Mouse (Mus musculus) layer of hippocampus, adult 9-10 months (tissue): ENCODE results near the gene Nfkbil1.

Experiments
- DNase-seq: peaks from one replicate; pipeline ENCODE4 v3.0.0; 2022; ENCODE audit warnings: low spot score

Nfkbil1 gene

GRCm38 (mm10) chr17:35202442-35202841 is 33.1 kb downstream of the Nfkbil1 start:
- DNase-seq = no peak

GRCm38 (mm10) chr17:35201787-35202186 is 33.8 kb downstream of the Nfkbil1 start, which contains the start of gene Tnf:
Tnf (minus strand) TSS chr17:35202007.
- no peak for DNase-seq

GRCm38 (mm10) chr17:35201128-35201527 is 34.5 kb downstream of the Nfkbil1 start:
- no peak for DNase-seq

GRCm38 (mm10) chr17:35200398-35200797 is 35.2 kb downstream of the Nfkbil1 start:
- DNase-seq = no peak

GRCm38 (mm10) chr17:35198946-35199345 is 36.6 kb downstream of the Nfkbil1 start:
- DNase-seq = no peak

GRCm38 (mm10) chr17:35198029-35198428 is 37.6 kb downstream of the Nfkbil1 start:
- DNase-seq = no peak

- DNase-seq = no peak
These were observed 38.5 kb downstream of the Nfkbil1 start for GRCm38 (mm10) chr17:35197126-35197525.

GRCm38 (mm10) chr17:35196321-35196641 is 39.3 kb downstream of the Nfkbil1 start:
- no peak for DNase-seq

- no peak for DNase-seq
These were observed 39.8 kb downstream of the Nfkbil1 start for GRCm38 (mm10) chr17:35195631-35196320.

GRCm38 (mm10) chr17:35194844-35195630 is 40.6 kb downstream of the Nfkbil1 start:
- DNase-seq = no peak

- no peak for DNase-seq
These were observed 41.4 kb downstream of the Nfkbil1 start, which contains the start of gene Ltb for GRCm38 (mm10) chr17:35193881-35194843. Ltb (plus strand) TSS chr17:35194439.

- no peak for DNase-seq
These were observed 42.7 kb downstream of the Nfkbil1 start for GRCm38 (mm10) chr17:35192924-35193323.

- DNase-seq = no peak
These were observed 43.9 kb downstream of the Nfkbil1 start for GRCm38 (mm10) chr17:35191723-35192122.

- DNase-seq = no peak
These were observed 45.5 kb downstream of the Nfkbil1 start for GRCm38 (mm10) chr17:35190096-35190495.

- DNase-seq = no peak
These were observed 46.4 kb downstream of the Nfkbil1 start for GRCm38 (mm10) chr17:35189186-35189585.

GRCm38 (mm10) chr17:35187959-35188610 is 47.5 kb downstream of the Nfkbil1 start, which contains the start of gene Lst1:
Lst1 (minus strand) TSS chr17:35188439.
- no peak for DNase-seq

GRCm38 (mm10) chr17:35187345-35187744 is 48.2 kb downstream of the Nfkbil1 start:
- no peak for DNase-seq

- no peak for DNase-seq
These were observed 48.9 kb downstream of the Nfkbil1 start for GRCm38 (mm10) chr17:35186681-35187080.

GRCm38 (mm10) chr17:35185639-35186611 is 49.7 kb downstream of the Nfkbil1 start:
- no peak for DNase-seq

- DNase-seq = no peak
These were observed 55.5 kb downstream of the Nfkbil1 start for GRCm38 (mm10) chr17:35180093-35180492.
